Mouse (Mus musculus) left cerebral cortex, postnatal 36 days (tissue): Measurements from ENCODE around the gene Wnt2b. TPM values are rescaled to one million over a fixed set of nuclear protein-coding genes. Genes with fewer than 3 reads are reported as not detected.
A peak's percentile ranks its signal among the peaks of the same experiment; 100 is the strongest.

Experiments used
- DNase-seq, 2 experiments: peaks; one replicate each; pipeline ENCODE4 v3.0.0; 2021 to 2022; ENCODE audit warnings: low spot score in 2 of 2, mixed read lengths in 1 of 2
- intact Hi-C: fragments of 180-260 bp; cut with DNase I; formaldehyde crosslinking; loops from one replicate; pipeline ENCODE4 v1.15.1; 2025
- total RNA-seq, 2 experiments: library from RNA; stranded (reverse); gene quantifications; 2 replicates each; pipeline ENCODE4 v1.2.3; 2021

Gene Wnt2b
- total RNA-seq, 2 experiments from 2014 or later, result 2.4 TPM

- intact Hi-C loops, result no loop called here
- no peak for DNase-seq
Observed at GRCm38 (mm10) chr3:104929385-104929784, 32.3 kb downstream of the Wnt2b start.

DNA sequence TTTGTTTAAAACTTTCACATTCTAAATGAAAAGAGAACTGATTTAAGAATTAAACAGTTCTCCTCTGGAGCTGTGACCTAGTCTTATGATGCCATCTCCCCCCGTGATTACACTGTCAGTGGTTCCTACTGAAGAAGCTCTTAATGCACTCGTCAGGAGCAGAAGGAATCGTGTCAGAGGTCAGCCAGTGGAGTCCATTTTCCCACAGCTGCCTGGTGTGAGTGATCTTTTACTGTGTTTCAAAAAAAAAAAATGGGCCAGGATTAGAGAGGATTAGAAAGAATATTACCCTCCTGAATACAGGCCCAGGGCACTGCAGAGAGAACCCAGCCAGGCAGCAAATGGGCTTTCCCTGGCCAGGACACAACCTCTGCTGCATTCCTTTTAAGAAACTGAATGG lies 46.7 kb downstream of the Wnt2b start:
- no peak for DNase-seq
- intact Hi-C loops, result no loop called here

- DNase-seq, result no peak
- intact Hi-C loops, result no loop called here
Observed at GRCm38 (mm10) chr3:104909195-104909594, 52.5 kb downstream of the Wnt2b start.

GRCm38 (mm10) chr3:104906007-104906406 lies 55.7 kb downstream of the Wnt2b start:
- intact Hi-C loops, result no loop called here

DNA sequence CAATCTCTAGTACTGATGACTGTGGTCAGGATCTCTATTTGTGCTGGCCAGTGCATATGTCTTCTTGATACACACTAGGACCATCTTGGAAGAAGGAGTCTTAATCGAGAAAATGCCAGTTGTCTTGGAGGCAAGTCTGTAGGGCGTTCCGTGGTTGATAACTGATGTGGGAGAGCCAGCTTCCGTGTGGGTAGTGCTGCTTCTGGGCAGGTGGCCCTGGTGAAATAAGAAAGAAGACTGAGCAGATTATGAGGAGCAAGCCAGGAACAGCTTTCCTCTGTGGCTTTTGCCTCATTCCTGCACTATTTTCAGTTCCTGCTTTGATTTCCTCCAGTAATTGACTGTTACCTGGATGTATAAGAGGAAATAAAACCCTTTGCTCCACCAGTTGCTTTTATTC lies 56.3 kb downstream of the Wnt2b start:
- DNase-seq, result peak; percentile 16 to 20

More at GRCm38 (mm10) chr3:104906007-104906406, 55.7 kb downstream of the Wnt2b start:
- DNase-seq, result peak; percentile 13 to 18

DNA sequence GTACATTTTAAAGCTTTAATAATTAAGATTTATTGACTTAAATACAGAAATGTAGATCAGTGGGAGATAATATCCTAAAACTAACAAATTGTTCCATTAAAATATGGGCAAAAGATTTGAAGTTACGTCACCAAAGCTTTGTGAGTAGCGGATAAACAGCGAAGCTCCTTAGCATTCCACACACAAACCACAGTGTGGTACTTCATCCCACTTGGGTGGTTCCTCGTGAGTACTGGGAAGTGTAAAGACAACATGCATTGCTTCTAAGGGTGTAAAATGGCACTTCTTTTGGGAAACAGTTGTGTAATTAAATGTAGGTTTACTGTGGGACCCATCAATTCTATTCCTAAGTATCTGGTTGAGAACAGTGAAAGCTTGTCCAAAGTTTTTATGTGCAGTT lies 60.6 kb downstream of the Wnt2b start:
- intact Hi-C loops, result no loop called here
- DNase-seq, result no peak

More for the DNA sequence above, 56.3 kb downstream of the Wnt2b start:
- intact Hi-C loops, result no loop called here

- no peak for DNase-seq
- intact Hi-C loops, result no loop called here
Observed at GRCm38 (mm10) chr3:104896141-104896540, 65.6 kb downstream of the Wnt2b start.

Other genes with a start within 250 kb of the Wnt2b start
- 1 to 10 TPM in 1 of 2 experiments, under 1 TPM in 1; 0.54 to 1.2 TPM for gene Ppm1j, start 180.9 kb downstream of the Wnt2b start, total RNA-seq
- gene Fam19a3, start 180.1 kb downstream of the Wnt2b start, total RNA-seq, result under 1 TPM in 1 of 2 experiments, not detected in 1; 0.07 TPM
- gene Rhoc, start 173.5 kb downstream of the Wnt2b start, total RNA-seq, result 10 to 100 TPM; 24.4 to 29.0 TPM
- gene Mov10, start 143.4 kb downstream of the Wnt2b start, total RNA-seq, result 10 to 100 TPM in 1 of 2 experiments, 1 to 10 TPM in 1; 4.9 to 14.3 TPM
- 10 to 100 TPM; 33.9 to 38.2 TPM for gene St7l, start 97.9 kb downstream of the Wnt2b start, total RNA-seq
- 10 to 100 TPM; 31.9 to 47.9 TPM for gene Capza1, start 97.4 kb downstream of the Wnt2b start, total RNA-seq
- 10 to 100 TPM; 24.3 to 25.4 TPM for gene Cttnbp2nl, start 91.2 kb upstream of the Wnt2b start, total RNA-seq
- not detected for gene 4930564D02Rik, start 104.9 kb upstream of the Wnt2b start, total RNA-seq